Mouse (Mus musculus) C2C12 (cell line): ENCODE data around the gene Cgnl1.

Source experiments
- CTCF ChIP-seq: IDR thresholded peaks from one replicate; pipeline ENCODE4 v1.5.1; 2011; ENCODE audit not compliant: control insufficient read depth, insufficient read depth, insufficient read length
- USF1 ChIP-seq: IDR thresholded peaks from one replicate; pipeline ENCODE4 v1.6.1; 2011; ENCODE audit warnings: low read depth, mild to moderate bottlenecking, control low read depth, moderate library complexity

GRCm38 (mm10) chr9:71798176-71798575 lies 26.8 kb upstream of the Cgnl1 start:
- no peak for TF ChIP-seq CTCF
- TF ChIP-seq USF1, result no peak
